Mouse (Mus musculus) cerebellum, adult 2 months (tissue): ENCODE data around the gene Hoxa3.

ENCODE experiments used
- CTCF ChIP-seq: fragments of 200-500 bp; IDR thresholded peaks from 2 replicates; pipeline ENCODE4 v1.5.1; 2011; ENCODE audit warnings: low read depth, mild to moderate bottlenecking, control low read depth, low read length, moderate library complexity, borderline replicate concordance; ENCODE audit not compliant: insufficient read depth
- POLR2A ChIP-seq: fragments of 200-500 bp; IDR thresholded peaks from 2 replicates; pipeline ENCODE4 v1.6.1; 2011; ENCODE audit warnings: low read length, control low read depth, borderline replicate concordance; ENCODE audit not compliant: insufficient read depth

DNA sequence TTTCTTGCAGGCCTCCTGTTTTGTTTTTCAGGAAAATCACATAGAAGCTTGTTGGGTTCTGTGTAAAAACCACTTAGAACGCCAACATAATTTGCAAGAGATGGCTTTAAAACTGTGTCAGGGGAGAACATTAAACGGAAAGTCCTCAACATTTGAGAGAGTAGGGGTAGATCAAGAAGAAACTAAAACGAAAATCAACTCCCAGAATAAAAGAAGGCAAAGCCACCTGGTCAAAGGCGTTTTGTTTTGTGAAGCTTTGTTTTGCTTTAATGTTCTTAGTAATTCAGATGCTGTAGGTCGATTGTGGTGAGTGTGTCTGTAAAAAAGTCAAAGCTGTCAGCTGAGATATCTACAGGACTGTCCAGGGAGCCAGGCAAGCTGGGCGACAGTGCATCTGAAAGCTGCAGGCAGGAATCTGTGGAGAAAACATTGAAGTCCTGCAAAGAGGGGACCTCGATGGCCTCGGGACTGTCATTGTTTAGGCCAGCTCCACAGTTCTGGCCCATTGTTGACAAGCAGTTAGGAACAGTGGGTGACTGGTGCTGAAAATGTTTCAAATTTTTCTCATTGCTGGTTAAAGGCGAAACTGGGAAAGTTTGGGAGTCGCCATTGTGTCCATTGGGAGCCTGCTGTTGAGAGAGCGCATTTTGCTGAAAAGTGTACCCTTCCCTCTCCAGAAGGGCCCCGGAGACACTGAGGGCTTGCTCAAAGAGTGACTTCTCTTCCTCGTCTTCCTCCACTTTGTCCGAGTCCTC, 50.3 kb downstream of the Hoxa3 start:
- TF ChIP-seq POLR2A (no peak), CTCF (no peak)
